ENCODE assay signal across 8 mouse cellular contexts in the genomic region with DNA sequence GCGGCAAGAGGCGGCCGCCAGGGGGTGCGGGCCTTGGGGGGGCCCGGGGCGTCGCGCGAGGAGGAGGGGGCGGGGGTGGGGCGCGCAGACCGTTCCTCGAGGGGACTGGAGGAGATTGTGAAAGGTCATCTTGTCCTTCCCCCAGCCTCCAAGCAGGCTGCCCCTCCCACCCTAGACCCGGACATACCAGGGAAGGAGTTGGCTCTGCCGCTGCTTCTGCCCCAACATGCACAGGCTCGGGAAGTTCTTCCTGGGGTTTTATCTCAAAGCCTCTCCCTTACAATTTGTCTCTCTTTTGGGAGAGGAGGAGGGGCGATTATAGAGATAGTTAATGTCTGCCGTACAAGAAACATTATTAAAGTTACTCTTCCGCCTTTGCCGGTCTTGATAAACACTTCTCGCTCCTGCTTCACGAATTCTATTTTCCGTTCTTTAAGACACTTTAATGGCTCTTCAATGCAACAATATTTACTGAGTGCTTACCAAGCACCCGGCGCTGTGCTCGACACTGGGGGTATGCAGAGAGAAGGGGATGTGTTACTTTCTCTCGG. TPM values are rescaled to one million over a fixed set of nuclear protein-coding genes. Genes with fewer than 3 reads are reported as not detected.
DNase-seq lines count a peak whose midpoint lies in the region; ATAC-seq and TF ChIP-seq lines count a peak whose summit lies in the region.

No protein-coding gene starts in this region.

- peak; percentile 58 to 67 for DNase-seq in right cerebral cortex, postnatal 10 days (ENCODE audit: low spot score in 2 of 2)
- DNase-seq in right cerebral cortex, postnatal 25 days, result no peak
- DNase-seq in cerebellum, adult 11-12 months, result peak; percentile 67
- peak; percentile 63 for DNase-seq in gastrocnemius, postnatal 14 days
- peak; percentile 55 for DNase-seq in lung, adult 2 months
- no peak for DNase-seq in layer of hippocampus, postnatal 25 days (ENCODE audit: extremely low spot score in 1 of 2, low spot score in 1 of 2)

- intact Hi-C loops in gastrocnemius, postnatal 14 days (cut with DNase I; ENCODE audit: low total_unique reads), result no loop called here

- H3K4me3 ChIP-seq in intestine, embryonic 16.5 days (ENCODE audit: low read length), result peak overlapping the region; percentile 69
- H3K4me3 ChIP-seq in lung, adult 2 months (replicated peaks; ENCODE audit: extremely low read depth, low read depth, low read length), result peak overlapping the region; percentile 88
- H3K4me3 ChIP-seq in neural tube, embryonic 15.5 days (replicated peaks), result peak overlapping the region; percentile 59

- TF ChIP-seq CTCF in lung, adult 2 months (IDR thresholded peaks at IDR 0.05; ENCODE audit: insufficient read depth, low read length), result no peak

- H3K4me2 ChIP-seq in intestine, embryonic 16.5 days (ENCODE audit: low read depth, low read length), result peak overlapping the region; percentile 83
- H3K4me2 ChIP-seq in neural tube, embryonic 15.5 days, result peak overlapping the region; percentile 68

- H3K27me3 ChIP-seq in intestine, embryonic 16.5 days (replicated peaks; ENCODE audit: control insufficient read depth, insufficient read depth, low read length), result no peaks in the 10 kb centered on the region
- H3K27me3 ChIP-seq in neural tube, embryonic 15.5 days (replicated peaks), result no peaks in the 10 kb centered on the region

- peak overlapping the region; percentile 80 for H3K9ac ChIP-seq in intestine, embryonic 16.5 days (ENCODE audit: low read depth, low read length)
- H3K9ac ChIP-seq in neural tube, embryonic 15.5 days (replicated peaks), result peak overlapping the region; percentile 79

- peaks cover 37% of the 10 kb centered on the region for H3K4me1 ChIP-seq in intestine, embryonic 16.5 days (ENCODE audit: control insufficient read depth, insufficient read depth, low read length)
- H3K4me1 ChIP-seq in lung, adult 2 months (ENCODE audit: control insufficient read depth, insufficient read depth, low read length), result peaks cover 11% of the 10 kb centered on the region
- H3K4me1 ChIP-seq in neural tube, embryonic 15.5 days, result peaks cover 76% of the 10 kb centered on the region

- H3K27ac ChIP-seq in intestine, embryonic 16.5 days (ENCODE audit: low read length), result peak overlapping the region; percentile 95
- H3K27ac ChIP-seq in neural tube, embryonic 15.5 days (replicated peaks), result peak overlapping the region; percentile 94

- peak; percentile 25 for ATAC-seq in intestine, embryonic 16.5 days
- ATAC-seq in neural tube, embryonic 15.5 days (ENCODE audit: low FRiP score), result peak; percentile 12; the same call in 1 of the 2 replicates

- H3K36me3 ChIP-seq in intestine, embryonic 16.5 days (ENCODE audit: control insufficient read depth, insufficient read depth, low read length), result no peaks in the 10 kb centered on the region
- no peaks in the 10 kb centered on the region for H3K36me3 ChIP-seq in neural tube, embryonic 15.5 days

- WGBS in intestine, embryonic 16.5 days, result under 1% methylated on average over 19 of the region's 28 CpGs
- 2% methylated on average over 26 of the region's 28 CpGs for WGBS in lung, adult 2 months
- WGBS in neural tube, embryonic 15.5 days, result under 1% methylated on average over 21 of the region's 28 CpGs

- H3K9me3 ChIP-seq in intestine, embryonic 16.5 days (ENCODE audit: control insufficient read depth, low read length), result no peaks in the 10 kb centered on the region
- H3K9me3 ChIP-seq in neural tube, embryonic 15.5 days (replicated peaks), result no peaks in the 10 kb centered on the region

- TF ChIP-seq POLR2A in lung, adult 2 months (IDR thresholded peaks at IDR 0.05; ENCODE audit: borderline replicate concordance, extremely low read depth, low read depth, low read length), result peak; percentile 75; the same call in 1 of the 2 replicates

RNA-seq across cellular contexts. Expression of a gene that starts 0.6 kb away (rescaled TPM):
- under 1 TPM; 0.55 to 0.62 TPM for total RNA-seq in gastrocnemius, postnatal 14 days (2021)
- 99.0 and 118 TPM in 2 replicates for polyA plus RNA-seq in intestine, embryonic 16.5 days (2015; fragmentation: Nextera tagmentation; extraction: Ambion mirVana)
- 0.58 and 0.69 TPM in 2 replicates for polyA plus RNA-seq in lung, adult 2 months (2012; rRNA removed)
- polyA plus RNA-seq in neural tube, embryonic 15.5 days (2015; fragmentation: Nextera tagmentation; extraction: Ambion mirVana), result 0.88 and 1.4 TPM in 2 replicates
- 1 to 10 TPM in 1 of 2 experiments, under 1 TPM in 1; 0.54 to 1.8 TPM for total RNA-seq in layer of hippocampus, postnatal 25 days (2021)

RNA-seq across cellular contexts. Expression of a gene that starts 5.7 kb away (rescaled TPM):
- 10 to 100 TPM; 13.3 to 13.4 TPM for total RNA-seq in gastrocnemius, postnatal 14 days (2021)
- 19.7 and 20.5 TPM in 2 replicates for polyA plus RNA-seq in intestine, embryonic 16.5 days (2015; fragmentation: Nextera tagmentation; extraction: Ambion mirVana)
- 84.8 and 87.6 TPM in 2 replicates for polyA plus RNA-seq in lung, adult 2 months (2012; rRNA removed)
- 25.3 and 28.6 TPM in 2 replicates for polyA plus RNA-seq in neural tube, embryonic 15.5 days (2015; fragmentation: Nextera tagmentation; extraction: Ambion mirVana)
- 10 to 100 TPM; 36.0 to 39.0 TPM for total RNA-seq in layer of hippocampus, postnatal 25 days (2021)

RNA-seq across cellular contexts. Expression of a gene that starts 27.4 kb away (rescaled TPM):
- total RNA-seq in gastrocnemius, postnatal 14 days (2021), result not detected
- not detected in 2 replicates for polyA plus RNA-seq in intestine, embryonic 16.5 days (2015; fragmentation: Nextera tagmentation; extraction: Ambion mirVana)
- polyA plus RNA-seq in lung, adult 2 months (2012; rRNA removed), result not detected in 2 replicates
- polyA plus RNA-seq in neural tube, embryonic 15.5 days (2015; fragmentation: Nextera tagmentation; extraction: Ambion mirVana), result not detected in 2 replicates
- total RNA-seq in layer of hippocampus, postnatal 25 days (2021), result not detected

RNA-seq across cellular contexts. Expression of a gene that starts 30.3 kb away (rescaled TPM):
- 10 to 100 TPM; 24.2 to 32.0 TPM for total RNA-seq in gastrocnemius, postnatal 14 days (2021)
- 52.0 and 53.0 TPM in 2 replicates for polyA plus RNA-seq in intestine, embryonic 16.5 days (2015; fragmentation: Nextera tagmentation; extraction: Ambion mirVana)
- polyA plus RNA-seq in lung, adult 2 months (2012; rRNA removed), result 70.0 and 72.8 TPM in 2 replicates
- polyA plus RNA-seq in neural tube, embryonic 15.5 days (2015; fragmentation: Nextera tagmentation; extraction: Ambion mirVana), result 71.3 and 82.7 TPM in 2 replicates
- total RNA-seq in layer of hippocampus, postnatal 25 days (2021), result 10 to 100 TPM; 27.1 to 40.5 TPM

Comparison
In these comparisons a context has a peak if more than half of its experiments do, and no peak if none do; other contexts are left out.
1. DNase-seq: peak in right cerebral cortex, postnatal 10 days (2 of 2), cerebellum, adult 11-12 months (single experiment), gastrocnemius, postnatal 14 days (single experiment) and lung, adult 2 months (single experiment); none in right cerebral cortex, postnatal 25 days (single experiment) and layer of hippocampus, postnatal 25 days (0 of 2).
2. RNA of a gene that starts 0.6 kb away (polyA plus RNA-seq): 99.0 to 118 TPM in intestine, embryonic 16.5 days; 0.88 to 1.4 TPM in neural tube, embryonic 15.5 days and 0.58 to 0.69 TPM in lung, adult 2 months; every median in the first group is over 10 times any median in the second.
3. Peak in every context shown above with its lines, with median percentiles within 50 percentile points of each other: H3K4me3 ChIP-seq.